ENCODE assay signal across 12 mouse cellular contexts in genomic region chr13:71050646-71051045, GRCm38 (mm10).
DNase-seq lines count a peak whose midpoint lies in the region; ATAC-seq lines count a peak whose summit lies in the region.
"Had no signal": no experiment of that assay in that cellular context is flagged by ENCODE, and none has a peak within 500 bp of the region (broad histone marks: within the 10 kb centered on the region; RNA-seq: fewer than 3 reads in every experiment).

No protein-coding gene starts in this region.

- ATAC-seq in heart, embryonic 16.5 days (replicated peaks; ENCODE audit: extremely low read depth, insufficient read depth, low FRiP score), result no peak
- no peak for ATAC-seq in neural tube, embryonic 13.5 days (ENCODE audit: low read depth)
- ATAC-seq in hindbrain, embryonic 11.5 days (ENCODE audit: low FRiP score), result no peak
- ATAC-seq: CD4-positive, CD25-positive, alpha-beta regulatory T cell, adult 4 months had no signal

- H3K36me3 ChIP-seq in heart, embryonic 16.5 days (ENCODE audit: control insufficient read depth, insufficient read depth), result no peaks in the 10 kb centered on the region
- no peaks in the 10 kb centered on the region for H3K36me3 ChIP-seq in neural tube, embryonic 13.5 days
- no peaks in the 10 kb centered on the region for H3K36me3 ChIP-seq in hindbrain, embryonic 11.5 days (ENCODE audit: control insufficient read depth, insufficient read depth, low read length)

- WGBS in heart, embryonic 16.5 days, result 34% methylated on average over 13 of the region's 13 CpGs
- 42% methylated on average over 13 of the region's 13 CpGs for WGBS in neural tube, embryonic 13.5 days
- WGBS in hindbrain, embryonic 11.5 days, result 37% methylated on average over 13 of the region's 13 CpGs

- no peak overlapping the region for H3K27ac ChIP-seq in heart, embryonic 16.5 days (ENCODE audit: low read length)
- H3K27ac ChIP-seq in neural tube, embryonic 13.5 days (replicated peaks), result no peak overlapping the region
- H3K27ac ChIP-seq in hindbrain, embryonic 11.5 days (ENCODE audit: low read depth, low read length), result no peak overlapping the region

- intact Hi-C loops in heart, postnatal 10 days (cut with DNase I), result no loop called here

- H3K9me3 ChIP-seq in heart, embryonic 16.5 days (replicated peaks; ENCODE audit: control insufficient read depth, low read length), result no peaks in the 10 kb centered on the region
- H3K9me3 ChIP-seq in neural tube, embryonic 13.5 days, result no peaks in the 10 kb centered on the region
- H3K9me3 ChIP-seq in hindbrain, embryonic 11.5 days (ENCODE audit: control insufficient read depth, low read length), result no peaks in the 10 kb centered on the region

- no peak overlapping the region for H3K9ac ChIP-seq in heart, embryonic 16.5 days (ENCODE audit: low read length)
- H3K9ac ChIP-seq in neural tube, embryonic 13.5 days, result no peak overlapping the region
- no peak overlapping the region for H3K9ac ChIP-seq in hindbrain, embryonic 11.5 days (ENCODE audit: low read depth, low read length)

- H3K4me1 ChIP-seq in heart, embryonic 16.5 days (ENCODE audit: control insufficient read depth, insufficient read depth, low read length), result no peaks in the 10 kb centered on the region
- peaks cover 11% of the 10 kb centered on the region; the same call in 1 of the 2 replicates for H3K4me1 ChIP-seq in neural tube, embryonic 13.5 days (replicated peaks)
- no peaks in the 10 kb centered on the region for H3K4me1 ChIP-seq in hindbrain, embryonic 11.5 days (replicated peaks; ENCODE audit: control insufficient read depth, insufficient read depth, low read length)

- H3K4me2 ChIP-seq in heart, embryonic 16.5 days (ENCODE audit: low read depth, low read length), result peak overlapping the region; percentile 31; the same call in 1 of the 2 replicates
- H3K4me2 ChIP-seq in neural tube, embryonic 13.5 days, result peak overlapping the region; percentile 18; the same call in 1 of the 2 replicates
- H3K4me2 ChIP-seq in hindbrain, embryonic 11.5 days (replicated peaks; ENCODE audit: low read depth, low read length), result 0 out of 2 replicates have a peak overlapping the region, but pooled peaks have one; percentile 12
- H3K4me2 ChIP-seq: liver, embryonic 11.5 days had no signal

- H3K4me3 ChIP-seq in heart, embryonic 16.5 days (ENCODE audit: low read length), result no peak overlapping the region
- H3K4me3 ChIP-seq in neural tube, embryonic 13.5 days, result no peak overlapping the region
- no peak overlapping the region for H3K4me3 ChIP-seq in hindbrain, embryonic 11.5 days (ENCODE audit: low read depth, low read length)
- H3K4me3 ChIP-seq: erythroblast, embryonic 14.5 days had no signal

- no peak for DNase-seq in heart, postnatal 10 days
- no peak for DNase-seq in neural tube, embryonic 10.5 days (ENCODE audit: extremely low spot score, low spot score)
- peak; percentile 28 for DNase-seq in hindbrain, embryonic 11.5 days (ENCODE audit: low spot score)
- DNase-seq in urinary bladder, postnatal 25 days (ENCODE audit: low spot score), result no peak
- DNase-seq in frontal cortex, postnatal 25 days (ENCODE audit: low spot score in 2 of 2), result no peak
- DNase-seq in Muller cell, postnatal 12 days (ENCODE audit: inconsistent ontology term), result no peak
- DNase-seq: layer of hippocampus, adult 9-11 months had no signal

- no peaks in the 10 kb centered on the region for H3K27me3 ChIP-seq in heart, embryonic 16.5 days (ENCODE audit: control insufficient read depth, insufficient read depth, low read length)
- no peaks in the 10 kb centered on the region for H3K27me3 ChIP-seq in neural tube, embryonic 13.5 days
- no peaks in the 10 kb centered on the region for H3K27me3 ChIP-seq in hindbrain, embryonic 11.5 days (ENCODE audit: control insufficient read depth, insufficient read depth, low read length)
